Mouse (Mus musculus) ovary, adult 18-20 months (tissue): ENCODE measurements at regions not wholly inside any gene's neighbourhood (a gene's known extent, or its start where the extent isn't known, plus 50 kb on each side); places are given as distances from the start of the nearest gene placed in this dataset.
"Not testable (repeated sequence)": the region's sequence is repeated elsewhere in the genome, so short reads cannot be mapped to it uniquely, and the experiment has no call there.

Experiments used
- DNase-seq: peaks from one replicate; pipeline ENCODE4 v3.0.0; 2022; ENCODE audit warnings: low spot score, mixed read lengths

- DNase-seq = not testable (repeated sequence)
Observed at GRCm38 (mm10) chr16:8914183-8914582, 84.3 kb downstream of the 1810013L24Rik start.

DNA sequence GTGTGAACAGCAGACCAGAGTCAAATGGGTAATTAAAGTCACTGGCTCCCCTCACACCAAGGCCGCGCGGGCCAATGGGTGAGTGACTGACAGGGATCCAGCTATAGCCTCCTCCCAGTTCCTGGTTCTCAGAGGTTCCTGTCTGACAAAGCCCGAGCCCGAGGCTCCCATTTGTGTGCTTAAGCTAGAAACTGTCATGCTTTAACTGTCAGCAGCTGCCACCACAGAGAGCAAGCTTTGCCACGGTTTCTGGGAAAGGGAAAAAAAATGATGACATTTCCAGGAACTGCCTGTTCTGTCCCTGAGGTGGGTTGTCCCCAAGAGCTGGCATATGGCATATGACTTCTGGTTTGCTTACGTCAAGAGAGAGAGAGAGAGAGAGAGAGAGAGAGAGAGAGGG is 86.2 kb downstream of the 1810013L24Rik start:
- no peak for DNase-seq

DNA sequence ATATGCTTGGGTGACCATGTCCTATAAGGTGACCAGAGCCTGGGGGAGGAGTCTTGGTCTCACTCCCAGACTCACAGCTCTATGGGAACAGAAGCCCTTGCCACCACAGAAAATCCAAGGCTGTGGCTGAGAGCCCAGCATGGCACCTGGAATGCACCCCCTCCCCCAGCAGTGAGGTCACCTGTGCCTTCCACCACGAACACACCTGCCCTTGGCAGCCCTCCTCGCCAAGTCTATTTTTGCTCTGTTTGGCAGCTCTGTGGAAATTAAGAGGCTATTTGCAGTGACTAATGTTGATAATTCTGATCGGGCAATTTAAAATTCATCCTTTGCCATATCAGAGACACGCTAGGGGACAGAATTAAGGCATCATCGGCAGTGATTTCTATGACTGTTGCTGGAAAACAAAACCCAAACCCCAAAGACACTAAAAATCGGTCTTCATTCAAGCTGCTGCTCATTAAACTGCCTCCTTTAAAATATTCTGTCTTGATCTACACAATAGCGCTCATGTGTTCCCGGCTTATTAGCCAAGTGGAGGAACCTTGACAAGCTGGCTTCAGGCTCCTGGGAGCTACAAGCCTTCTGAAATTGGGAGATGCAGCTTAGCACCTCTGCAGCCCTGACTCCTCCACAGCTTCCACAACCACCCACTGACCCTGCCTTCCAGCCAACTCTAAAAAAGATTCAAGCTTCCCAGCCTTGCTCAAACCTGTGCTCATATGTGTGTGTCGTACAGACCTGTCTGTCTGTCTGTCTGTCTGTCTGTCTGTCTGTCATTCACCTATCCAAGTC is 89.0 kb downstream of the 1810013L24Rik start:
- DNase-seq = no peak

- DNase-seq = no peak
Observed at GRCm38 (mm10) chr16:8924732-8925131, 94.8 kb downstream of the 1810013L24Rik start.

DNA sequence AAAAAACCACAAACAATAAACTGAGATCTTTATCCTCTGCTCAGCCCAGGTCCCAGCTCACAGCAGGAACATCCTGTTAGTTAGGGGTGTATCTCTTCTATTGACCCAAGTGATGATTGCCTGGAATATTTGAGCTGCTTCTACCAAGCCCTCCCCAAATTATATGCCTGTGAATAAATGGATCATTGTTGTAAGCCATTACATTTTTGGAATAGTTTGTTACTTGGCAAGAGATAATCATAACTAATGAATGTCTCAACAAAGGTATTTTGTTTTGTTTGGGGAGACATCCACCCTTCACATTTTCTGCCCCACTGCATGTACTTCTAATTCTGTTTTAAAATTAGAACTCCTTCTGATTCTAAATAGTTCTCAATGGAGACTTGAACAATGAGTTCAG is 102.1 kb downstream of the 1810013L24Rik start:
- DNase-seq = no peak

GRCm38 (mm10) chr16:8933121-8933520 is 103.2 kb downstream of the 1810013L24Rik start:
- no peak for DNase-seq

- no peak for DNase-seq
Observed at GRCm38 (mm10) chr16:8936446-8936845, 106.5 kb downstream of the 1810013L24Rik start.

- DNase-seq = peak; percentile 2
Observed at GRCm38 (mm10) chr16:8938516-8938915, 108.6 kb downstream of the 1810013L24Rik start.

DNA sequence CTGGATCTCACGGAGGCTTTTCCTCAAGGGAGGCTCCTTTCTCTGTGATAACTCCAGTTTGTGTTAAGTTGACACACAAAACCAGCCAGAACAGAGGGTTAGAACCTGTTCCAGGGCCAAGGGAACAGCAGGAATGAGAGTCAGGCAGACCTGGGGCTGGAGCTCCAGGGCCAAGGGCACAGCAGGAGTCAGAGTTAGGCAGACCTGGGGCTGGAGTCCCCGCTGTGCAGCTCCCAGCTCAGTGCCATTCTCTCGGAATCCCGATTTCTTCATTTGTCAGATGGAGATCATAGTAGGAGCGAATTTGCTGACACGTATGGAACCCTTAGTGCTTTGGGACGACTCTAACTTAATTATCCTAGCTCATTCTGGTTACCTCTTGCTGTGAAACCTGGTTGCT is 109.2 kb downstream of the 1810013L24Rik start:
- DNase-seq = no peak

- no peak for DNase-seq
Observed at GRCm38 (mm10) chr16:8944412-8945102, 114.7 kb downstream of the 1810013L24Rik start.

DNA sequence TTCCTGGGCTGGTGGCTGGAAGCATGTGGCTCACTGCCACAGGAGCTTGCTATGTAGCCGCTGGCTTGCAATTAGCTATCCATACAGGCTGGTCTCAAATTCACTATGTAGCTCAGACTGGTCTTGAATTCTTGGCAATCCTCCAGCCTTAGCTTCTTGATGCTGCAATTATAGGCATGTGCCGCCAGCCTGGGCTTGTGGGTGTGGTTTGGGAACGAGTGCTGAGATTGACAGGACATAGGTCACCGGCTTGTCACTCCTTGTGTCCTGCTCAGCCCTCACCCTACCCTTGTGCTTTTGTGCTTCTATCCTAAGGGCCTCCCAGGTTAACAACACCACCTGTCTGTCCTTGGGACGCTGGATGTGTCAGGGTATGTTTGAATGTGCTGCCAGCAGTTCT is 117.9 kb downstream of the 1810013L24Rik start:
- DNase-seq = no peak

DNA sequence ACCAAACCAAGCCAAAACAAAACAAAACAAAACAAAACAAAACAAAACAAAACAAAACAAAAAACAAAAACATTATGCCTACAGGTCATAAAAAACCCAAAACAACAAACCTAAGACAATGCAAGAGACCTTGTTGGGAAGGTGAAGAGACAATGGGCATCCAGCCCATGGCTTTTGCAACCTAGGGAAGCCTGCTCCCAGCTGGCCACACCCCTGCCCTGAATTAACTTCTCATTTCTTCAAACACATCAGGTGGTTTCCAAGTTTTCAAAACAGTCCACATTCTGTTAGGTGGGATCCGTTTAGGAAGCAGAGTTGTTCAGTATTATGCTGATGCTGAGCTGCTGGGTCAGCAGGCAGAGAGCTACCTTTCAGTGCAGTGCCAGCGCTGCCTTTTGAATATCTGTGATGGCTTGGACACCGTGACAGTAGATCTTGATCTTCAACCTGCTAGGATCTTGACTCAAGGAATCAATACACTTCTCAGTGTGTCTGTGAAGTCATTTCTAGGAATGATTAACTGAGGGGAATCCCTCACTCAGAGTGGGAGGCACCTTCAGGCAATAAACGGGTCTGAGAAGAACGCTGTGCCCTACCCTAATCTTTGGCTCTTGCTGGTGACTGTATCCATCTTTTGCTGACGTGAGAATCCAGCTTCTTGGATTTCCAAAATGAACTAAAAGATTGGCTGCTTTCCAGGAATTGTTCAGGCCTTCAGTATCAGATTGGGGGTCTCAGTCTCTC is 121.4 kb downstream of the 1810013L24Rik start:
- no peak for DNase-seq

GRCm38 (mm10) chr16:8961739-8962138 is 131.8 kb downstream of the 1810013L24Rik start:
- DNase-seq = no peak

DNA sequence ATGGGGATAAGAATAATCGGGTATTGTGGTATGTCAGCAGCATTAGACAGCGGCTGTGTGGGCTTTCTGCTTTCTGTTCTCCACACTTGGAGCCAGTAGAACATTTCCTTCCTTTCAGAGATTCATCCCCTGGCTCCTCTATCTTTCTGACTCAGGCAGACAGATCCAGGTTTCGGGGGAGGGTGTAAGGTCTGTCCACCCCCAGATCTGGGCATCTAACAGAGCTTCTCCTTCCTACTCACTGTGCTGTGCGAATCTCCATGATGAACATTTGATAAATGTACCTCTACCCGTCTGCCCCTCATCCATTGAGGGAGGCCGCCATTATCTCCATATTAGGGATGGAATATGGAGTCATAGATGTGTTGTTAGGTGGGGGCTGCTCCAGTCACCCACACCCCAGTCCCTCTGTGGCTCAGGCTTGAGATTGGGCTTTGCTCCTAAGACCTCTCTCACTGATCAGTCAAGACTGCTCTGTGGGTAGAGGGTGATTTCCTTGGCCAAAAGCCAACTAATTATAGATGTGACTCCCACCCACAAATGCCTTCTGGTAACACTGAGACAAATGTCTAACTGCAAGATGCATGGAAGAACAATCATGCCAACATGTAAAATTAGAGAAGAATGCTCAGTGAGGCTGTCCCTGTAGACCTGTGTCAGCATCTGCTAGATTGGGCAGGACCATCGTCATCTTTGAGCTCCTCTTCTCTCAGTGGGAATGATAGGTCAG is 163.8 kb downstream of the 1810013L24Rik start:
- no peak for DNase-seq

DNA sequence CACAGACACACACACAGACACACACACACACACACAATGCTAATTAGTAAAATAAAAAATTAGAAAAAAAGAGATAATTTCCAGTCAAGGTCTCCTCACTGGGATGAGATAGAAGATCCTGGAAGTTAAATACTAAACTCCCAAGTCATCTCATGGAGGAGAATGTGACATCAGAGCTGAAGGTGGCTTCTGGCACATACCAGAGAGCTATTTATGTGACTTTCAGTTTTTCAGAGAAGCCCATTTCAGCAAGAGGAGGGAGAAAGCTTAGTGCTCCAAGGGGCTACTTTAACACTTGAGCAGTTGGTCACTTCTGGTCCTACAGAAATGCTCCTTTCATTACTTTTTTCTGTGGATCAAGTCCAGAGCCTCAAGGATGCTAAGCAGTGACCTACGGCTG is 164.6 kb downstream of the 1810013L24Rik start:
- DNase-seq = no peak

GRCm38 (mm10) chr16:8997250-8997649 is 167.3 kb downstream of the 1810013L24Rik start:
- DNase-seq = no peak

DNA sequence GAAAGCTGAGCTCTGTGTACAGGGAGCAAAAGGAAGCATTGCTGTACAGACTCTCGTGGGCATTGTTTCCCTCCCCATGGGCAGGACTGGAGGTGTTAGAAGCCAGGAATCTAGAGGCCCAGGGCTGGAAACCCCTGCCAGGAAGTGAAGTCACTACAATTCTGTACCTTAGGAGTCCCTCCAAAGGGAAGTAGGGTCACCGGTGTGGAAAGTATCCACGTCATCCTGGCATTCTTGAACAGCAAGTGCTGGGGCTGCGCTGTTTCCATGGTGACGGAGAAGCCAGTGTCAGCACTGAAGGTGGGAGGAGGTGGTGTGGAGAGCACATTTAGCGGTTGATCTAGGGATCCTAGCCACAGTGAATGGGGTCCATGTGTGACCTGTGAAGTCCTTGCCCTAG is 174.1 kb downstream of the 1810013L24Rik start:
- DNase-seq = no peak

GRCm38 (mm10) chr16:9005933-9006332 is 176.0 kb downstream of the 1810013L24Rik start:
- no peak for DNase-seq

GRCm38 (mm10) chr16:9009361-9010083 is 179.6 kb downstream of the 1810013L24Rik start:
- DNase-seq = peak; percentile 6

DNA sequence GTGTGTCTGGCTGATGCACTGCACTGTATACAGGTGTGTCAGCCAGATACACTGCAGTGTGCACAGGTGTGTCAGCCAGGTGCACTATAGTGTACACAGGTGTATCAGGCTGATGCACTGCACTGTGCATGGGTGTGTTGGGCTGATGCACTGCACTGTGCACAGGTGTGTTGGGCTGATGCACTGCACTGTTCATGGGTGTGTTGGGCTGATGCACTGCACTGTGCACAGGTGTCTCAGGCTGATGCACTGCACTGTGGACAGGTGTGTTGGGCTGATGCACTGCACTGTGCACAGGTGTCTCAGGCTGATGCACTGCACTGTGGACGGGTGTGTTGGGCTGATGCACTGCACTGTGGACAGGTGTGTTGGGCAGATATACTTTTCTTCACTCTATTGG is 181.2 kb downstream of the 1810013L24Rik start:
- DNase-seq = no peak

DNA sequence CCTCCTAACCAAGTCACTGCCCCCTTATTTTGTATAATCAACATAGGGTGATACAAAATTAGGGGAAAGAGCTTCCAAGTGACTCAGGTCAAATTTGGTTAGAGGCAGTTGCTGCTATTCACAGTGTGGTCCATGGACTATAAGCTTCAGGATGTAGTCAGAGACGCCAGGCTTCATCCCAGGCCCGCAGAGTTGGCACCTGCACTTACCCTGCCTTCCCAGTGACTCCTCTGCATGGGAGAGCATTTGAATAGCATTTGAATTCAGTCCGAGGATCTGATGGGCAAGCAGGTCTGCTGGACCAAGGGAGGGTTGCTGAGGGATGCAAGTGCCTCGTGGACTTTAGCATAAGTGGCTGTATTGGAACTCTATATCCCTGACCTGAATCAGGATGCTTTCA is 181.8 kb downstream of the 1810013L24Rik start:
- DNase-seq = no peak
